Mouse (Mus musculus) left cerebral cortex, postnatal 10 days (tissue): ENCODE results near the gene Ppp2r5c. TPM values are rescaled to one million over a fixed set of nuclear protein-coding genes. Genes with fewer than 3 reads are reported as not detected.

ENCODE experiments used
- DNase-seq, 2 experiments: peaks; one replicate each; pipeline ENCODE4 v3.0.0; 2021 to 2022; ENCODE audit warnings: low spot score in 2 of 2, mixed read lengths in 1 of 2; ENCODE audit errors: extremely low spot score in 1 of 2
- intact Hi-C: fragments of 180-260 bp; cut with DNase I; formaldehyde crosslinking; loops from one replicate; pipeline ENCODE4 v1.15.1; 2025
- total RNA-seq, 2 experiments: library from RNA; stranded (reverse); gene quantifications; 2 replicates each; pipeline ENCODE4 v1.2.3; 2021

Gene Ppp2r5c
- total RNA-seq = 100 to 1,000 TPM; 237 to 246 TPM

DNA sequence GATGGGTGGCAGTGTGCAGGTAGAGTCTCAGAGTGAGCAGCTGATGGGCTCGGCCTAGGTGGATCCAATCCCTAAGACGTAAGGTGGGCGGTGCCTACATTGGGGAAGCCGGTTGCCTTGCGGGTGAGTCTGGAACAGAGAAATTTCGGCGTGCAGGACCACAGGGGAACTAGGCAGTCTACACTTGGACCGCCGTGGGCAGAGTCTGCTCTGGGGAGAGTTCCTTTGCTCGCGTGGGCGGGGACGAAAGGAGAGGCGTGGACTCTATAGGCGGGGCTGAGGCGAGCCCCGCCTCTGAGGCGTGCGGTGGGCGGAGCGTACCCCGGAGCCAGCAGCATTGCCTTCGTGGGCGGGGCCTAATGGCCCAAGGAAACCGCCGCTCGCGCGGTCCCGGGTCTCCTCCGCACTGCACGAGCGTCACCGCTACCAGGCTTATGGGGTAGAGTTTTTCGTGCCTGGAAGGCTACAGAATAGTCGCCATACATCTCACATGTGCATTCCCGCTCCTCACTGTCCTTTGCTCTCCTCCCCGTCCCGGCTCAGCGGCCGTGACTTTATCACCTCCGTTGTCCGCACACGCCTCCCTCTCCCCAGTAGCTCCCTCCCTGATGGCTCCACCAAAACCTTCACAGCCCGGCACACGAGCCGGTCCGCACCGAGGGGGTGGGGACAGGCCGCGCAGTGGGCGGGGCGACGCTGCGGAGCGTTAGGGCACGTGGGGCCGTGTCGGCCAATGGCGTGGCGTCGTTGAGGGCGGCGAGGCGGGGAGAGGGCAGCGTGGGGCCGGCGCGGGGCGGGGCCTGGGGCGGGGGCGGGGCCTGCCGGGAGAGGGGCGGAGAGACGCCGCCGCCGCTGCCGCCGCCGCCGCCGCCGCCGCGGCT lies at the start of gene Ppp2r5c:
Gene Ppp2r5c, plus strand, starts transcription at position 831 of the 881 bp plus-strand sequence.
- intact Hi-C loops = loop anchor here (5.0 kb wide), 1 partner anchor 146 kb away; no protein-coding TSS in a partner anchor
- DNase-seq = peak; percentile 91 to 98

DNA sequence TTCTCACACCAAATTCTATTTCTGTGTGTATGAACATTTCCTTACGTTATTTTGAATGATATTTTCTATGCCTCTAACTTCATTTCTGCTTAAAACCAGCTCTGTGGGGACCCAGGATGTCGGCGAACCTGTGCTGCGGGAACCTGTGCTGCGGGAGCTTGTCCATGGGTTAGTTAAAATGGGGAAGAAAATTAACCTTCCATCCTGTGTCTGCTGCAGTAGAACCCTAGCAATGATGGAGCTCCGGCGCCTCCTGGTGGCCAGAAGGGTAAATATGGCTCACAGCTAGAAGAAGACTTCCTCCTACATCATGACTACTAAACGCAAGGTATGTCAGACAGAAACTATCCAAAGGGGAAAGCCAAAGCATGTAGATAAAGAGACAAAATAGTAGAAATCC lies 48.6 kb upstream of the Ppp2r5c start:
- peak; percentile 73 to 74 for DNase-seq
- intact Hi-C loops = loop anchor here (5.0 kb wide), 1 partner anchor 1496 kb away; no protein-coding TSS in a partner anchor

DNA sequence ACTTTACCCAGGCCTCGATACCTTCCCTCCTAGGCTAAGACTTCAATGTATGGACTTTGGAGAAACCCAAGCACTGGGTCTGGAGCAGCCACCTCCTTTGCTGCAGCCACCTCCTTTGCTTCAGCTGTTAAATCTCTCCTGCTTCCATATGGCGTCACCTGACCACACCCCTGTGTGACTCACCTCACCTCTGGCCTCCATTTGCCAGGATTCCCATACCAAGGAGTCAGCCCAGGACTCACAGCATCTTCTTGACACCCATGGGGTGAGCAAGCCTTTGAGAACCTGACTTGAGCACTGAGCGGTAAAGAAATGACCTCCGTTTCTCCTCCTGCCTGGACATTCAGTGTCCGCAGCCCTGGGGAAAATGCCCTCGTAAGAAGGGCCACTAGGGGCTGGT lies 47.8 kb upstream of the Ppp2r5c start:
- intact Hi-C loops = loop anchor here (5.0 kb wide), 1 partner anchor 1497 kb away; no protein-coding TSS in a partner anchor
- DNase-seq = no peak

GRCm38 (mm10) chr12:110400936-110401335 lies 46.0 kb upstream of the Ppp2r5c start:
- intact Hi-C loops = no loop called here

GRCm38 (mm10) chr12:110401871-110402270 lies 45.0 kb upstream of the Ppp2r5c start:
- DNase-seq = no peak
- intact Hi-C loops = no loop called here

More at GRCm38 (mm10) chr12:110400936-110401335, 46.0 kb upstream of the Ppp2r5c start:
- no peak for DNase-seq

DNA sequence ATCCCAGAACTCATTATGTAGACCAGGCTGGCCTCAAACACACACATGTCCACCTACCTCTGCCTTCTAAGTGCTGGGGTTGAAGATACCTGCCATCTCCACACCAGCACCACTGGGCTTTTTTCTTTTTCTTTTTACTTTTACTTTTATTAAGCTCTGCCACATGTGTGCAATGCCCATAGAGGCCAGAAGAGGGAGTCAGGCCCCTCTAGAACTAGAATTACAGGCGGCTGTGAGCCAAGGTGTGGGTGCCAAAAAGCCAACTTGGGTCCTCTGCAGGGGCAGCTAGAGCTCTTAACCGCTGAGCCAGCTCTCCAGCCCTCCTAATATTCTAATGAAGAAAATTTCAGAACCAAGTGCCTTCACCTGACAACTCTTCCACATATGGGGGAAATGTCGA lies 30.7 kb upstream of the Ppp2r5c start:
- peak in 1 of 2 experiments; percentile 37 for DNase-seq
- intact Hi-C loops = loop anchor here (5.0 kb wide), 1 partner anchor 286 kb away; the partner anchor contains the start of gene Hsp90aa1

- intact Hi-C loops = loop anchor here (5.0 kb wide), 1 partner anchor 285 kb away; the partner anchor contains the start of gene Hsp90aa1
- DNase-seq = no peak
Measured at GRCm38 (mm10) chr12:110417023-110417986, 29.6 kb upstream of the Ppp2r5c start.

DNA sequence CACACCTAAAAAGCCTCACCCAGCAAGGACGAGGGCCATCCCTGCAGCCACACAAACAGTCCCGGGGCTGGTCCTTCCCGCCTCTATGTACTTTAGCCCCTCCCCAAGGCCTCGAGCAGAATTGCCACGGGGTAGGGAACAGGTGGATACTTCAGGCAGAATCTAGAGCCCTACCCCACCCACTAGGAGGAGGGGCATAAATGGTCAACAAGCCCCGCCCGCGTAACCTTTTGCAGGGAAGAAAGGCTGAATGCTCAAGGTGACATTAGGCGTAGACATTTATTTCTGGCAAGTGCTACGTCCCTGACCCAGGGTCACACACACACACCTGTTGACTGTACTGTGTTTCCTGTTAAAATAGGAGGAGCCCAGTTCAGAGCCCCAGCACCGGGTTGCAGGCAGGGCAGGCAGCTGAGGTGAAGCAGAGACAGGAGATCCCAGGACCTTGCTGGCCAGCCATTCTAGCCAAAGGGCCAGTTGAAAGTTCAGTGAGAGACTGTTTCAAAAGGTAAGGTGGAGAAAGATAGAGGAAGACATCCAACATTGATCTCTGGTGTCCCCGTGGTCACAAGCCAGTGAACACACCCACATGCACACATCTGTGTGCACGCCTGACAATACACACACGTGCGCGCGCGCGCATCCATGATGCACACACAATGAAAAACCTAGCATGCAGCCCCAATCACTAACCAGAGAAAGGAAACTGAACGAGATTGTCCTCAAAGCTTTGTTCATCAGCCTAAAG lies 28.8 kb upstream of the Ppp2r5c start:
- DNase-seq = peak in 1 of 2 experiments; percentile 30
- intact Hi-C loops = loop anchor here (5.0 kb wide), 1 partner anchor 284 kb away; the partner anchor contains the start of gene Hsp90aa1

DNA sequence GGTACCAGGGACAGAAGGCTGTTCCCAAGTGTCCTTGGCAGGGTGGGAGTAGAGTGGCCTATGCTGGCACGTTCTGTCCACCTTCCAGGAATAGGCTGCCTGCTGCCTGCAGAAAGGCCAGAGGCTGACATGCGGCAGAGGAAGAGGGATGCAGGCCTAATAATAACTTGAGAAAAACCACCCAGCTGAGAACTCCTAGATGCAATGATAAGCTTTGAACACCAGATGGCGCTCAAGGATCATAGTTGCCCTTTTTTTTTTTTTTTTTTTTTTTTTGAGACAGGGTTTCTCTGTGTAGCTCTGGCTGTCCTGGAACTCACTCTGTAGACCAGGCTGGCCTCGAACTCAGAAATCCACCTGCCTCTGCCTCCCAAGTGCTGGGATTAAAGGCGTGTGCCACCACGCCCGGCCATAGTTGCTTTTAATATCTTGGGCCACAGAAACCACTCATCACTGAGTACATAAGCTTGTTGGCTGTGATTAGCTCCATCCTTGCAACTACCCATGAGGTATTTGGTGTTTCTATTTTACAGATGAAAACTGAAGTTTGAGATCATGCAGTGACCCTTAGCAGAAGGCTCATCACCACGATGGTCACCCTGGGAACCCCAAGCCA lies 28.1 kb upstream of the Ppp2r5c start:
- peak; percentile 46 to 56 for DNase-seq
- intact Hi-C loops = loop anchor here (5.0 kb wide), 1 partner anchor 283 kb away; the partner anchor contains the start of gene Hsp90aa1

DNA sequence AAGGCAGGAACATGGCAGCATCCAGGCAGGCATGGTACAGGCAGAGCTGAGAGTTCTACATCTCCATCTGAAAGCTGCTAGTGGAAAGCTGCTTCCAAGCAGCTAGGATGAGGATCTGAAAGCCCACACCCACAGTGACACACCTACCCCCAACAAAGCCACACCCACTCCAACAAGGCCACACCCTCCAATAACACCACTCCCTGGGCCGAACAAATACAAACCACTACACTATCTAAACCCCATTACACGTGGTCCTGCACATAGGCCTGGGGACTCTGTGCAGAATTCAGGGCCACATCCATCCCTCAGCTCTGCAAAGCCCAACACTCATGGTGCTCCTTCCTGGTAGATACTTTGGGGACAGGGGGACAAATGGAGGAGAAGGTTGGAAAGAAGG lies 27.0 kb upstream of the Ppp2r5c start:
- intact Hi-C loops = loop anchor here (5.0 kb wide), 2 partner anchors 282 to 422 kb away; partner anchors contain the start of genes Hsp90aa1 and Mok
- no peak for DNase-seq

GRCm38 (mm10) chr12:110421361-110421760 lies 25.6 kb upstream of the Ppp2r5c start:
- DNase-seq = no peak

GRCm38 (mm10) chr12:110424008-110424704 lies 22.8 kb upstream of the Ppp2r5c start:
- intact Hi-C loops = loop anchor here (5.0 kb wide), 1 partner anchor 418 kb away; the partner anchor contains the start of gene Mok
- DNase-seq = no peak

More at GRCm38 (mm10) chr12:110421361-110421760, 25.6 kb upstream of the Ppp2r5c start:
- intact Hi-C loops = loop anchor here (5.0 kb wide), 1 partner anchor 421 kb away; the partner anchor contains the start of gene Mok

DNA sequence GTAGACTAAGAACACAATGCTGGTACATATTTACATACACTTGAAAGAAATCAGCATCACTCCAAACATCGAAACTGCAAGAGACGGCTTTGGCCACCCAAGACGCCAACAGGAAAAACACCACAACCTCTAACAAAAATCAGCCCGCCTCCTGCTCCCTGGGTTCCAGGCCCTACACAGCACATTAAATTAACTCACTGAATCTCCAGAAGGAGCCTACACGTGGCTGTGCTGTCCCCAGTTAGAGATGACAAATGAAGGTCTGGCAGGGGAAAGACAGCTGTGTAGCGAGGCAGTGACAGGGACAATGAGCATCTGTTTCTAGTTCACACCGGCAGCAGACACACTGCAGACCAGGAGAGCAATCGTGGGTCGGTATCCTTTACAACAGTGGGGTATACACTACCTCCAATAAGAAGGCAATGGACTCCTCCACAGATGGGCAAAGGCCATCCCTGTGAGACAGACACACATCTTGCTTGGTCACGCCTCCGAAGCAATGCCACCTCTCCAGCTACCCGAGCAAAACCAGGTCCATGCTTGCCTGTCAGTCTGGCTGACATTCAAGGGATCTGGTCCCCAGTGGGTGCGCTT lies 20.4 kb upstream of the Ppp2r5c start:
- peak in 1 of 2 experiments; percentile 5 for DNase-seq
- intact Hi-C loops = no loop called here

DNA sequence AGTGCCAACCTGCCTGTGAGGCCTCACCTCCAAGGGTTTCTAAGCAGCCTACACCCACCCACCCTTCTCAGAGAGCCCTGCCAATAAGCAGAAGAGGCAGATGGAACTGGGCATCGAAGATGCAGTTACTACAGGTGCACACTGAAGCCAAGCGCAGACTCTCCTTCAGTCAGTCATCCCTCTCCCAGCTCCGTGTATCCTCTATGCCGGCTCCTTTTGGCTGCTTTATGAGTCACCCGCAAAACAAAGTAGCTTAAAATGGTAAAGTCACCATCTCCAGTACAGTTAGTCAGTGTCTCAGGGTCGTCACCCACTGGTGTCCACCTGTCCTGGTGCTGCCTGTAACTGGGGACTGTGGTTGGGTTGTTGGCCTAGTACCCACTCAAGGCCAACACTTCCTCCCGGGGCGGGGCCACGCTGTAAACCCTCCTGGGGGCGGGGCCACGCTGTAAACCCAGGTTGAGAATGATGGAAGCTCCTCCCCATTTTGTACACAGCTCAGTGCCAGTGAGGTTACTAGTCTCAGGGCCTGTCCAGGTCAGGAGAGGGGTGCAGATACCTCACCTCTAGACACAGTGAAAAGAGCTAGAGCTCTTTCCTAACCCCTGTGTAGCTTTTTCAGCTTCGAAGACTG lies 17.5 kb upstream of the Ppp2r5c start:
- intact Hi-C loops = no loop called here
- no peak for DNase-seq

DNA sequence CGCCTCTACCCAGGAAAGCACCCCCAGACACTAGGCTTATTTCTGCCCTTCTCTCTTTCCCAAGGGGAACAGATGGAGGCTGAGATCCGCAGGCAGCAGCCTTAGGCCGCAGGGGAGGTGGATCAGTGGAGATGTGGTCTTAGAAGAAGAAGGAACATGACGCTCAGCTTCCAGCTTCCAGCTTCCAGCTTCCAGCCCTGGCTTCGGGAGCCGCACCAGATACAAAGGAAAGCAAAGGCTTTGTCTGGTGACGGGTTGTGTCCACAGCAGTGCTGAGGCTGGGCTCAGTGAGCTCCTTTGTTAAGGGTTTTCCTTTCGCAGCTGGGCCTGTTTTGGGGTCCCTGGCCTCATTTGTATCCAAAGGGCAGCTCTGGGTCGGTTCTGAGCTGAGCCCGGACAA lies 16.9 kb upstream of the Ppp2r5c start:
- DNase-seq = no peak
- intact Hi-C loops = no loop called here

- peak in 1 of 2 experiments; percentile 62 for DNase-seq
- intact Hi-C loops = no loop called here
Measured at GRCm38 (mm10) chr12:110431805-110432204, 15.1 kb upstream of the Ppp2r5c start.
